Mouse (Mus musculus) spleen, postnatal 0 days (tissue): ENCODE measurements around the gene Ntrk2. TPM values are rescaled to one million over a fixed set of nuclear protein-coding genes. Genes with fewer than 3 reads are reported as not detected.

ENCODE experiments used
- polyA plus RNA-seq: library from polyadenylated mRNA; unstranded; fragments of >200 nt; fragmentation: Nextera tagmentation; extraction: Ambion mirVana; gene quantifications from 2 replicates; pipeline ENCODE4 v1.2.1, GENCODE M21; 2015

Ntrk2 gene
- polyA plus RNA-seq, result 22.4 and 29.4 TPM in 2 replicates

GRCm38 (mm10) chr13:58806397-58806892 is at the start of gene Ntrk2:
Gene Ntrk2 (plus strand): TSS chr13:58806569.

Other genes with a start within 250 kb of the Ntrk2 start
- gene Slc28a3, start 195.7 kb upstream of the Ntrk2 start, polyA plus RNA-seq, result 0.12 and 0.23 TPM in 2 replicates